Mouse (Mus musculus) right cerebral cortex, postnatal 25 days (tissue): ENCODE results near the gene Gys2.

Experiments used
- DNase-seq: peaks from one replicate; pipeline ENCODE4 v3.0.0; 2022

Gys2 gene

GRCm38 (mm10) chr6:142455314-142455996 lies 17.5 kb downstream of the Gys2 start:
- no peak for DNase-seq

DNA sequence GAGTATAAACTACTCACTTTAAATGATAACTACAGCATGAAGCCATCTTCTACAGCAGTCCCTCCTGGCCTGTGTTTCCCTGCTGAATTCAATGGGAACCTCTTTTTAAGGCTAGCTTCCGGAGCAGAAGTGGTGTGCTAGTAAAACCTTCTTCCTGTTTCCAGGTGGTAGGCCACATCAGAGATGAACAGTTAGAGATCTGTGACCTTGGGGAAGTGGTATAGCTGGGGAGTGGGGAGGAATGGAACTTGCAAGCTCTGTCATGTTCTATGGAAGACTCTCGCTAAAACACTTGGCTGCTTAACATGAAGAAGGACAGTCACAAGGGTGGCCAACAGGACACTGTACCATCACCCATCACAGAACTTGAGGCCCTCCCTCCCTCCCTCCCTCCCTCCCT lies 19.6 kb downstream of the Gys2 start:
- no peak for DNase-seq

- DNase-seq, result no peak
Observed at GRCm38 (mm10) chr6:142451381-142451780, 21.5 kb downstream of the Gys2 start.

DNA sequence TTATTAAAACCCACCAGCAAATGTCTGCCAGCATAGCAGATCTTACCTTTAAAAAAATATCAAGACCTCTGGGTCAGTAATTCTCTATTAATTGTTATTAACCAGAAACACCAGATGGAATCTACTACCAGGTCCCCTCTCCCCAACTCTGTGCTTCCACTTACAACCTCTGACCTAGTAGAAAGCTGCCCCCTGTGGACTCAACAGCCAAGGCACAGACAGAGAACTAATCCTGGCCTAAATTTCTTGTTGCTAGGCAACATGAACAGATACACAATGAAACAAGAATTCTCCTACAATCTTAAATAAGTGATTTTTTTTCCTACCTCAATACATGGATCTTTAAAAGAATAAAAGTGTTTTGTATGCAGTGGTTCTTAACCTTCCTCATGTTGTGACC lies 43.8 kb downstream of the Gys2 start:
- no peak for DNase-seq

GRCm38 (mm10) chr6:142424976-142425375 lies 47.9 kb downstream of the Gys2 start:
- no peak for DNase-seq

DNA sequence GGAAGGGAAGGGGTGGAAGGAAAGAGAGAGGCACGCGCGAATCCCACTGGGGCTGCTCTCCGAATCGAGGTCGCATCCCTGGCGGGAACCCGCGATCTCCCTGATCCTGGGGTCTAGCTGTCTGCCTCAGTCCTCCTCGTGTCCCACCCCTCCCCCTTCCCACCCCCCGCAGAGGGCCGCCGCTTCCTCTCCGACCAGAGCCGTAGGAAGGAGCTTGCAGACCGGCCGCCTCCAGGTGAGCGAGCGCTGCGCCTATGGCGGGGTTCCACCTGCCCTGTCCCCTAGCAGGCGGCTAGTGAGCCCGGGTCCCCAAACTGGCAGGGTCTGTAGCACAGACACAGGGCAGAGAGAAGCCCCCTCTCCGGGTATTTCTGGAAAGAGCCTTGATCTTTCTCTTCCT lies 58.3 kb downstream of the Gys2 start:
- DNase-seq, result no peak

GRCm38 (mm10) chr6:142413845-142414244 lies 59.1 kb downstream of the Gys2 start:
- DNase-seq, result no peak

DNA sequence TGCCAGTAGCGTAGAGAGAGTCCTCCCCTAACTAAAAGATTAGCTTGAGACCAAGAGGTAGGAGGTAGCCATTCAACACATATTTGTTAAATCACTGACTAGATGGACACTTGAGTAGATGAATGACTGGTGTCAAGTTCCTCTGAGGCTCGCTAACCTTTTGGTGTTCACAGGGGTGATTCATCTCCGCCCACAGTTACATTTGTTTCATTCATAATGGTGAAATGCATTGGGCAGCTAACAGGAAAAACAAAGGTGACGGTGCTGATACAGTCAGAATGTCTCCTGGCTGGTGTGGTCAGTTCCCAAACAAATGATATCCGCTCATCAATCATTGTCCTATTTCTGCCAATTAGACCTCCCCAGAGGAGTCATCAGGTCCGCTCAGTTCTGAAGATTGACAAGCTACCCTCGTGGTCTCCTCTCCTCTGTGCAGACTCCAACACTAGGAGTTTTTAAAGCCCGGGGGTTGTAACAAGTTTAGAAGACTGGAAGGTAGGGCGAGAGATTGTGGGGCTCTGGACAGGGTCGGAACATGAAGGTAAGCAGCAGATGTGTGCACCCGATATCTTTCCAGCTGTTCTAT lies 59.9 kb downstream of the Gys2 start, which contains the start of gene Spx:
TSS of gene Spx (plus strand) at position 536 of the 586 bp plus-strand sequence.
- DNase-seq, result no peak

DNA sequence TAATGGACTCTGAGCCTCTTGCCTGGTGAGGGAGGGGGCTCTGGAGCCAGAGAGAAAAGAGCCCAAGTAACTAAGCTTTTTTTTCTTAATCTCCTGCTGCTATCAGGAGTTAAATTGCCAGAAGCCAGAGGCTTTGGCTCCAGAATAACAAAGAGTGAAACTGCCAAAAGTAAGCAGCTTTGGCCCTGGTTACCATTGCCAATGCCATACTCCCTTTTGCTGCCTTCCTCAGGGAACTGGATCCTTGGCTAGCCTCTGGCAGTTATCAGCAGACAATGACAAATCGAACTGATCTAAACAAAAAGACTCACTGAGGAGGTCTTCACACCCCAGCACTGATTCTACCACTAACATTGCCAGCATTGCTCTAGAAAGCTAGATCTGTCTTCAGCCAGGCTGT lies 61.8 kb downstream of the Gys2 start:
- DNase-seq, result no peak

- no peak for DNase-seq
Observed at GRCm38 (mm10) chr6:142395756-142396155, 77.2 kb downstream of the Gys2 start.

DNA sequence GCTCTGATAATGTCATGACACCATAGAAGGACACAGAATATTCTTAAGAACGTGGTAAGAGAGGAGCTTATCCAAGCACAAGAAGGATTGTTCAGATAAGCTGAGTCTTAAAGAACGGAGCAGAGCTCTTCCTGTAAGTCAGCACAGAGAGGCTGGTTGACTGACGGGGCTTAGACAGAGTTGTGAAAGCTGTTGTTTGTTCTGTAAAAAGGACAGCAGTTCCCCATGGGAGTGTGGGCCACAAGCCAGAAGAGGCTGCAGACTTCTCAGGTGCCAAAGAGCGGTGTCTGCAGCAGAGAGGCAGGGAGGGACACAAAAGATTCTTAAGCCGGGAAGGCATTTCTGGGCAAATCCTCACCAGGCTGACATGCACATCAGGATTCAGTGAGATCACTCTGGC lies 78.2 kb downstream of the Gys2 start:
- peak; percentile 16 for DNase-seq

- no peak for DNase-seq
Observed at GRCm38 (mm10) chr6:142392312-142392711, 80.6 kb downstream of the Gys2 start.

GRCm38 (mm10) chr6:142389101-142389500 lies 83.8 kb downstream of the Gys2 start:
- DNase-seq, result no peak

GRCm38 (mm10) chr6:142387755-142388271 lies 85.1 kb downstream of the Gys2 start:
- no peak for DNase-seq

- DNase-seq, result peak; percentile 100
Observed at GRCm38 (mm10) chr6:142387011-142387754, 85.7 kb downstream of the Gys2 start, which contains the start of the genes Recql and Golt1b. TSS of gene Recql (minus strand) at chr6:142387087. TSS of gene Golt1b (plus strand) at chr6:142387221.

DNA sequence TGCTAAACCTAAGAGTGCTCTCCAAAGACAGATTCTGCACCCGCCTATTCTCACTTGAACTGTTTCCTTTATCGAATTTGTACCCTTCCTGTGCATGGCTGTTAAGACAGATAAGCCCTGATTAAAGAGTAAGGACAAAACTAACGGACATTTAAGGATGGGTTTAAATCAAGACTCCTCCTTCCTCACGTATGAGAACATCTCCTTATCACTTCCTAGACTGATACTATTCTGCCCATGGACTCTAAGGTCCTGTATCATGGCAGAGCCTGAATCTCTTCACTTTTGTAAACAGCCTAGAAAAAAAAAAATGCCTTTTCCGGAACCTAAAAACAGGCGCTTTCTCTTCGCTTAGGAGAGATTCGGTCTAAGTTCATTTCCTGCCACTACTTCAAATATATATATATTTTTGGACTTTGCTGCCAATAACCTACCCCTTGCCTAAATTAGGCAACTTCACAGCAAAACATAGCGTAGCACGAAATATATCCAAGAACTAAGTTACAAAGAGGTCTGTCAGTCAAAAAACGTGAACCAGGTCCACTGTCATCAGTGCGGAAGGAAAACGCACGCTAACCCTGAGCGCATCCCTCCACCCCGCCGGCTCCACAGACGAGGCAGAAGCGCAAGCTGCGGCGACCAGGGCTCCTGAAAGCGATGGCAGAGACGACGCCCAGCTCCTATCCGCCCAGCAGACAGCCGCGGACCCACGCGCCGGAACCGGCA lies 86.5 kb downstream of the Gys2 start:
- DNase-seq, result no peak

GRCm38 (mm10) chr6:142384521-142384920 lies 88.4 kb downstream of the Gys2 start:
- no peak for DNase-seq

- DNase-seq, result no peak
Observed at GRCm38 (mm10) chr6:142381615-142382014, 91.3 kb downstream of the Gys2 start.

DNA sequence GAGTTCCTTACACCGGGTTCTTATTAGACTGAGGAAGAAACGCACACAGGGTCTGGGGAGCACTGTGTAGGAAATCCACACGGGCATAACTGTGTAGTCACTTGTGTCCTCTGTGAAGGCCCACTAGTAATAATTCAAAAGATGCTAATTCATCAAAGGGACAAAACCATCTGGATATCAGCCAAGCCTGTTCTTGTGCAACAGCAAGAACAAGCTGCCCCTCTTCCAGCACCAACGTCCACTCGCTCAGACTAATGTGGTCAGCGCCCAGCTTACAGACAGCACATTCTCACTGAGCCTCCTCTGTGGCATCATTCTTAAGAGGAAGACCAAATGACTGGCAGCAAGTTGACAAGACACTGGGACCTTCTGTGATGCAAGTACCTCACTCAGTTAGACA lies 92.9 kb downstream of the Gys2 start:
- DNase-seq, result no peak

DNA sequence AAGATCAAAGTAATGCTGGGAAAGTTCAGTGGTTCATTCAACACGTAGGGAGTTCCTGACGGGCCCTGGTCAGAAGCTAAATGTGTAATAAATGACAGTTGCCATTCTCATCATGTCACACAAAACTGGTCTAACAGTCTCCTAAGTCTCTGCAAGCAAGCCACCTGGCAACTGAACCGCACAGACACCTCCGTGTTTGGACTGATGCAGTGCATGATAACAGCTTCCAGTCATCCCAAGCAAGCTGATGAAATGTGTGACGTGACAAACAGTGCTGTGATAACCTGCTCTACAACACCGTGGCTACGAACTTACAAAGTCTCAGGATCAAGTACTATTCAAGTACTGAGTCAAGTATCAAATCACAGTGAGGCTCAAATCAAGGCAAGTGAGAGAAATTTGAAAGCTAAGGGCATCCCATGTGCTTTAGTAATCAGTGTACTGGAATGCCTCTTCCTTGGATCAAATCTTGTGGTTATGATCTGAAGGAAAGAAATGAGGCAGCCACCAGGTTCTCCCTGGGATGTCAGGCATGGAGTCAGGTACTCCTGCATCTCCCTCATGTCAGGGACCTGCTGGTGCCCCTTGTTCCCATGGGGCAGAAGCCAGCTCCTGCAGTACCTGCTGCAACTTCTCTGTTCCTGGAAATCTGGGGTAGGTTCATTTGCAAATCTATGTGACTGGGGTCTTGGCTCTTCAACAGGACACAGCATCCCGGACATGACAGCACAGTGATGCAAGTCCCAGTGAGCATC lies 94.2 kb downstream of the Gys2 start:
- DNase-seq, result no peak

DNA sequence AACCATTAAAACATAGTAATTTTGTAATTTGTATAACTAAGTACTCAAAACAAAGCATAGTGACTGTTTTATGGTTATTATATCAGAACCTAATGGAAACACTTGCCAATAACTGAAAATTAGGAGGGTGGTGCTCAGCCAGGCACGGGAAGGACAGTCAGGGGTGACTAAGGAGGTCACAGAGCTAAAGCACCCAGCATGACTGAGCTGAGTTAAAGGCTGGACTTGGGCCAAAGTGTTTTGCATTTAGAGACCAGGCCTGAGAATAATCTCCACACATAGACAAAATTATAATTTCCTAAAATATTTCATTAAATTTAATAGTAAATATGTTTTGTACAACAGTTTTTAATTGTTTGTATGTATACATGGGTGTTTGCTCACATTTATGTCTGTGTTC lies 95.8 kb downstream of the Gys2 start:
- no peak for DNase-seq
